In genomic region chr2:33272665-33273439, GRCm38 (mm10) we compare ENCODE assay signal across 16 mouse cellular contexts. TPM values are rescaled to one million over a fixed set of nuclear protein-coding genes. Genes with fewer than 3 reads are reported as not detected.
A peak's percentile ranks its signal among the peaks of the same experiment; 100 is the strongest.
DNase-seq lines count a peak whose midpoint lies in the region; ATAC-seq and TF ChIP-seq lines count a peak whose summit lies in the region.
"Had no signal": no experiment of that assay in that cellular context is flagged by ENCODE, and none has a peak within 500 bp of the region (broad histone marks: within the 10 kb centered on the region; RNA-seq: fewer than 3 reads in every experiment).

No protein-coding gene starts in this region.

- H3K9me3 ChIP-seq in kidney, embryonic 15.5 days (replicated peaks), result no peaks in the 10 kb centered on the region
- H3K9me3 ChIP-seq: embryonic facial prominence, embryonic 13.5 days; forebrain, embryonic 12.5 days; liver, embryonic 15.5 days; midbrain, embryonic 15.5 days had no signal

- peak; percentile 10 for DNase-seq in gastrocnemius, postnatal 25 days
- DNase-seq in gastrocnemius, postnatal 14 days, result no peak
- DNase-seq in kidney, postnatal 10 days, result peak; percentile 34
- no peak for DNase-seq in c-Kit-positive CD71-positive TER-119-positive erythroid progenitor cells, embryonic 14.5 days (ENCODE audit: low spot score)
- no peak for DNase-seq in embryo, embryonic 10.5 days (ENCODE audit: low spot score)
- DNase-seq: adrenal gland, adult 8-10 months; cerebellum, postnatal 10 days; kidney, adult 2 months; thymus, postnatal 14 days had no signal

- 0 out of 2 replicates have a peak, but pooled peaks cover 16% of the 10 kb centered on the region for H3K4me1 ChIP-seq in kidney, embryonic 15.5 days
- peaks cover 24% of the 10 kb centered on the region for H3K4me1 ChIP-seq in cortical plate, adult 2 months (ENCODE audit: control insufficient read depth, insufficient read depth, low read length)
- H3K4me1 ChIP-seq in olfactory bulb, adult 2 months (ENCODE audit: control insufficient read depth, insufficient read depth, low read length), result peaks cover 30% of the 10 kb centered on the region
- H3K4me1 ChIP-seq: liver, embryonic 15.5 days had no signal

- H3K27ac ChIP-seq in kidney, embryonic 15.5 days, result no peak overlapping the region
- peak overlapping the region; percentile 52; the same call in 1 of the 2 replicates for H3K27ac ChIP-seq in cortical plate, adult 2 months (ENCODE audit: insufficient read depth, low read length)
- H3K27ac ChIP-seq in olfactory bulb, adult 2 months (ENCODE audit: insufficient read depth, low read depth, low read length), result peak overlapping the region; percentile 15; the same call in 1 of the 2 replicates
- H3K27ac ChIP-seq: embryonic facial prominence, embryonic 13.5 days; forebrain, embryonic 12.5 days; liver, embryonic 15.5 days; midbrain, embryonic 15.5 days had no signal

- WGBS in kidney, embryonic 15.5 days, result 70% methylated on average over 4 of the region's 4 CpGs
- WGBS in olfactory bulb, adult 2 months, result 64% methylated on average over 4 of the region's 4 CpGs

- no peak overlapping the region for H3K4me3 ChIP-seq in kidney, embryonic 15.5 days (replicated peaks)
- no peak overlapping the region for H3K4me3 ChIP-seq in cortical plate, adult 2 months (ENCODE audit: insufficient read depth, low read length)
- no peak overlapping the region for H3K4me3 ChIP-seq in olfactory bulb, adult 2 months (ENCODE audit: insufficient read depth, low read depth, low read length)
- H3K4me3 ChIP-seq: embryonic facial prominence, embryonic 13.5 days; forebrain, embryonic 12.5 days; liver, embryonic 15.5 days; midbrain, embryonic 15.5 days had no signal

- H3K36me3 ChIP-seq in kidney, embryonic 15.5 days, result no peaks in the 10 kb centered on the region
- H3K36me3 ChIP-seq: embryonic facial prominence, embryonic 13.5 days; liver, embryonic 15.5 days had no signal

- intact Hi-C loops in gastrocnemius, postnatal 14 days (cut with DNase I; ENCODE audit: low total_unique reads), result no loop called here

- no peak overlapping the region for H3K4me2 ChIP-seq in kidney, embryonic 15.5 days
- H3K4me2 ChIP-seq: embryonic facial prominence, embryonic 13.5 days; forebrain, embryonic 12.5 days; liver, embryonic 15.5 days; midbrain, embryonic 15.5 days had no signal

- H3K9ac ChIP-seq in kidney, embryonic 15.5 days, result no peak overlapping the region
- H3K9ac ChIP-seq: embryonic facial prominence, embryonic 13.5 days; forebrain, embryonic 12.5 days; liver, embryonic 15.5 days; midbrain, embryonic 15.5 days had no signal

- TF ChIP-seq CTCF in cortical plate, adult 2 months (IDR thresholded peaks at IDR 0.05; ENCODE audit: extremely low read depth, insufficient read depth, low read length), result no peak
- no peak for TF ChIP-seq CTCF in olfactory bulb, adult 2 months (IDR thresholded peaks at IDR 0.05; ENCODE audit: insufficient read depth, low read depth, low read length)

- no peak for TF ChIP-seq POLR2A in cortical plate, adult 2 months (IDR thresholded peaks at IDR 0.05; ENCODE audit: extremely low read depth, insufficient read depth, low read length)
- no peak for TF ChIP-seq POLR2A in olfactory bulb, adult 2 months (IDR thresholded peaks at IDR 0.05; ENCODE audit: insufficient read depth, low read depth, low read length)

- no peaks in the 10 kb centered on the region for H3K27me3 ChIP-seq in kidney, embryonic 15.5 days
- H3K27me3 ChIP-seq: embryonic facial prominence, embryonic 13.5 days; forebrain, embryonic 12.5 days; liver, embryonic 15.5 days; midbrain, embryonic 15.5 days had no signal

- ATAC-seq in kidney, embryonic 15.5 days (replicated peaks; ENCODE audit: low FRiP score), result no peak
- ATAC-seq: midbrain, embryonic 15.5 days had no signal

RNA-seq across cellular contexts. Expression of gene Angptl2, which starts 57.0 kb away (rescaled TPM):
- 10 to 100 TPM; 64.2 to 68.7 TPM for total RNA-seq in gastrocnemius, postnatal 25 days (2021)
- 100 to 1,000 TPM; 121 to 163 TPM for total RNA-seq in gastrocnemius, postnatal 14 days (2021)
- 35.0 and 40.9 TPM in 2 replicates for polyA plus RNA-seq in kidney, embryonic 15.5 days (2015; fragmentation: Nextera tagmentation; extraction: Ambion mirVana)
- 4.9 and 5.5 TPM in 2 replicates for polyA plus RNA-seq in cortical plate, adult 2 months (2012; rRNA removed)
- polyA plus RNA-seq in olfactory bulb, adult 2 months (2012; ENCODE audit: insufficient read depth, insufficient read length, low replicate concordance, missing spikeins), result not detected in 2 replicates

Comparison
In these comparisons a context has a peak if more than half of its experiments do, and no peak if none do; other contexts are left out.
1. DNase-seq: peak in gastrocnemius, postnatal 25 days (single experiment) and kidney, postnatal 10 days (single experiment); none in gastrocnemius, postnatal 14 days (single experiment), c-Kit-positive CD71-positive TER-119-positive erythroid progenitor cells, embryonic 14.5 days (single experiment) and embryo, embryonic 10.5 days (single experiment).